Mouse (Mus musculus) stomach, postnatal 0 days (tissue): ENCODE data around the gene Reps2. TPM values are rescaled to one million over a fixed set of nuclear protein-coding genes. Genes with fewer than 3 reads are reported as not detected.

Experiments used
- ATAC-seq: fragments of 200-750 bp; cut with Nextera tagmentation; 2 replicates; pipeline ENCODE4 v1.8.0; 2017; ENCODE audit not compliant: low FRiP score, low TSS enrichment
- DNase-seq: peaks from one replicate; pipeline ENCODE4 v3.0.0-alpha.2; 2016; ENCODE audit warnings: low spot score
- H3K27ac ChIP-seq: fragments of 300-500 bp; sonication (generic); replicated peaks from 2 replicates; pipeline ENCODE4 v1.5.1; 2014; ENCODE audit warnings: mild to moderate bottlenecking, control low read depth
- H3K27me3 ChIP-seq: fragments of 300-500 bp; sonication (generic); 2 replicates; pipeline ENCODE4 v1.6.1; 2014; ENCODE audit warnings: low read length; ENCODE audit not compliant: control insufficient read depth, insufficient read depth
- H3K36me3 ChIP-seq: fragments of 300-500 bp; sonication (generic); 2 replicates; pipeline ENCODE4 v1.6.1; 2014; ENCODE audit warnings: low read length, mixed read lengths; ENCODE audit not compliant: control insufficient read depth, insufficient read depth
- H3K4me1 ChIP-seq: fragments of 300-500 bp; sonication (generic); replicated peaks from 2 replicates; pipeline ENCODE4 v1.6.1; 2014; ENCODE audit warnings: antibody characterized with exemption; ENCODE audit not compliant: control insufficient read depth, insufficient read depth
- H3K4me2 ChIP-seq: fragments of 300-500 bp; sonication (generic); replicated peaks from 2 replicates; pipeline ENCODE4 v1.6.1; 2014; ENCODE audit warnings: low read depth, mild to moderate bottlenecking, control low read depth, moderate library complexity
- H3K4me3 ChIP-seq: fragments of 300-500 bp; sonication (generic); 2 replicates; pipeline ENCODE4 v1.5.1; 2014; ENCODE audit warnings: low read depth, low read length, control low read depth
- H3K9ac ChIP-seq: fragments of 300-500 bp; sonication (generic); 2 replicates; pipeline ENCODE4 v1.6.1; 2014; ENCODE audit warnings: mild to moderate bottlenecking, low read length, control low read depth, mixed read lengths
- H3K9me3 ChIP-seq: fragments of 300-500 bp; sonication (generic); 2 replicates; pipeline ENCODE4 v1.6.1; 2016; ENCODE audit warnings: low read length; ENCODE audit not compliant: control insufficient read depth
- CTCF ChIP-seq: IDR thresholded peaks from 2 replicates; pipeline ENCODE4 v1.5.1; 2016; ENCODE audit warnings: antibody characterized with exemption, low read depth, mild to moderate bottlenecking, moderate library complexity
- EP300 ChIP-seq: optimal IDR thresholded peaks from 2 replicates; pipeline ENCODE3; 2016; ENCODE audit warnings: antibody characterized with exemption
- WGBS: fragments of 180-500 bp; shearing (Covaris S2); extraction: QIAGEN DNeasy Blood & Tissue Kit; methylation state at CpG from one replicate; pipeline ENCODE4 v1.1.7; 2014; 5-methylcytosine and 5-hydroxymethylcytosine counted together
- polyA plus RNA-seq: library from polyadenylated mRNA; unstranded; fragments of >200 nt; fragmentation: Nextera tagmentation; extraction: Ambion mirVana; gene quantifications from 2 replicates; pipeline ENCODE4 v1.2.1, GENCODE M21; 2015

The Reps2 gene
- polyA plus RNA-seq, 1 experiment from 2014 or later: 0.72 TPM

GRCm38 (mm10) chrX:162606113-162606512, 37.3 kb downstream of the Reps2 start:
- H3K9me3 ChIP-seq: no peaks in the 10 kb centered on the region
- no peak for ATAC-seq
- no peak overlapping the region for H3K4me2 ChIP-seq
- no peaks in the 10 kb centered on the region for H3K4me1 ChIP-seq
- WGBS: 78% methylated on average over 2 of the region's 2 CpGs
- TF ChIP-seq EP300: no peak
- TF ChIP-seq CTCF: no peak
- H3K27ac ChIP-seq: no peak overlapping the region
- no peak for DNase-seq
- H3K27me3 ChIP-seq: no peaks in the 10 kb centered on the region
- H3K9ac ChIP-seq: no peak overlapping the region
- H3K4me3 ChIP-seq: no peak overlapping the region
- H3K36me3 ChIP-seq: no peaks in the 10 kb centered on the region

- TF ChIP-seq EP300 (no peak), CTCF (no peak)
- H3K27ac ChIP-seq: no peak overlapping the region
- H3K4me3 ChIP-seq: no peak overlapping the region
- H3K27me3 ChIP-seq: no peaks in the 10 kb centered on the region
- no peak for ATAC-seq
- DNase-seq: no peak
- no peaks in the 10 kb centered on the region for H3K36me3 ChIP-seq
- H3K4me2 ChIP-seq: no peak overlapping the region
- H3K9ac ChIP-seq: no peak overlapping the region
- H3K4me1 ChIP-seq: no peaks in the 10 kb centered on the region
- WGBS: 84% methylated on average over 3 of the region's 3 CpGs
- H3K9me3 ChIP-seq: no peaks in the 10 kb centered on the region
Measured at GRCm38 (mm10) chrX:162599666-162600065, 43.8 kb downstream of the Reps2 start.

GRCm38 (mm10) chrX:162591005-162591801, 52.2 kb downstream of the Reps2 start:
- H3K9ac ChIP-seq: no peak overlapping the region
- no peaks in the 10 kb centered on the region for H3K9me3 ChIP-seq
- H3K4me2 ChIP-seq: no peak overlapping the region
- no peaks in the 10 kb centered on the region for H3K27me3 ChIP-seq
- 50% methylated on average over 8 of the region's 8 CpGs for WGBS
- no peak for TF ChIP-seq CTCF
- no peak for TF ChIP-seq EP300
- no peak overlapping the region for H3K27ac ChIP-seq
- H3K4me1 ChIP-seq: no peaks in the 10 kb centered on the region
- no peaks in the 10 kb centered on the region for H3K36me3 ChIP-seq
- H3K4me3 ChIP-seq: no peak overlapping the region
- DNase-seq: peak; percentile 17
- ATAC-seq: no peak

GRCm38 (mm10) chrX:162590145-162590790, 53.2 kb downstream of the Reps2 start:
- 61% methylated on average over 6 of the region's 6 CpGs for WGBS
- Histone ChIP-seq H3K27me3 (no peaks in the 10 kb centered on the region), H3K27ac (no peak overlapping the region), H3K9ac (no peak overlapping the region), H3K4me1 (no peaks in the 10 kb centered on the region), H3K36me3 (no peaks in the 10 kb centered on the region), H3K9me3 (no peaks in the 10 kb centered on the region), H3K4me3 (no peak overlapping the region), H3K4me2 (no peak overlapping the region)
- ATAC-seq (no peak), DNase-seq (no peak)
- TF ChIP-seq CTCF (no peak), EP300 (no peak)

- ATAC-seq (no peak), DNase-seq (no peak)
- Histone ChIP-seq H3K9ac (no peak overlapping the region), H3K27me3 (no peaks in the 10 kb centered on the region), H3K9me3 (no peaks in the 10 kb centered on the region), H3K27ac (no peak overlapping the region), H3K4me1 (no peaks in the 10 kb centered on the region), H3K36me3 (no peaks in the 10 kb centered on the region), H3K4me2 (no peak overlapping the region), H3K4me3 (no peak overlapping the region)
- TF ChIP-seq CTCF: no peak
- no peak for TF ChIP-seq EP300
- WGBS: 83% methylated on average over 3 of the region's 3 CpGs
Measured at GRCm38 (mm10) chrX:162589173-162589805, 54.2 kb downstream of the Reps2 start.

- H3K4me3 ChIP-seq: no peak overlapping the region
- no peak overlapping the region for H3K4me2 ChIP-seq
- no peaks in the 10 kb centered on the region for H3K9me3 ChIP-seq
- no peak for ATAC-seq
- 56% methylated on average over 3 of the region's 3 CpGs for WGBS
- no peak for DNase-seq
- H3K27me3 ChIP-seq: no peaks in the 10 kb centered on the region
- H3K27ac ChIP-seq: no peak overlapping the region
- no peak overlapping the region for H3K9ac ChIP-seq
- H3K4me1 ChIP-seq: no peaks in the 10 kb centered on the region
- no peak for TF ChIP-seq CTCF
- no peak for TF ChIP-seq EP300
- no peaks in the 10 kb centered on the region for H3K36me3 ChIP-seq
Measured at GRCm38 (mm10) chrX:162584349-162584748, 59.1 kb downstream of the Reps2 start.
